Mouse (Mus musculus): ENCODE results near the gene Hes2.

DNA sequence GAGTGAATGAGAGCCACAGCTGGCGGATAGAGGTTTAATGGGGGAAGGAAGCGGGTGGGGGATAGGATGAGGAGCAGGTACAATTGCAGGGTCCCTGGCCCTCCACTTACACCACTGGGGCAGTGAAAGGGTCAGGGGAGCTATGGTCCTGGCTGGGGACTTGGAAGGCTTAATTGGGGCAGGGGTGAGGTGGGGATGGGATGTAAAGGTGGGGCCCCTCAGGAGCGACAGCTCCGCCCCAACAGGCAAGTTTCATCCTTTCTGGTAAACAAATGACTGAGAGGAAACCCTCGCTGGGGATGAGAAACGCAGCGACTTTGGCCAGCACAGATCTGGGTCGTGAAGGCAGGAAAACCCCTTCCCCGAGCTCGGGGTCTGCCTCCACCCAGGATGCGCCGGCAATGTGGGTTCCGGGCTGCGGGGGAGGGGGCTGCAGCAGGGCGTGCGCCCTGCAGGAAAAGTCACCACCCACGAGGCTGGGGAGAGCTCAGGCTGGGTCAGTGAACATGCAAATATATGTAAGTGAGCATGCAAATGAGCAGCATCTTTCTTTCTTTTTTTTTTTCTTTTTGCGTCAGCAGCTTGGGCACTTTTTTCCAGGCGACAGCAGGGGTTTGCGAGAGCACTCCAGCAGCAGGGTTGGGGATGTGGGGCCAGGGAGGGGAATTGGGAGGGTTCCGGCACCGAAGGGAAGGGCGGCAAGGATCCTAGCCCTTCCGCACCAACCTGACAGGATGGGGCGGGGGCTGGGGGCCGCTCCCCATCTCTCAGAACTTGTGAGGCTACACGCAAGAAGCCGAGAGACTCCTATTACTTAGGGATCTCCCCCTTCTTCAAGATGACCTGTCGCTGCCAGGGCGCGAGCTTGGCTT lies 38.1 kb upstream of the Hes2 start:
- TF ChIP-seq CTCF (IDR thresholded peaks at IDR 0.05; ENCODE audit: low read depth, low read length) (no peak), GATA2 (IDR thresholded peaks at IDR 0.05; ENCODE audit: borderline replicate concordance, low read depth, low read length) (no peak), POLR2AphosphoS5 (IDR thresholded peaks at IDR 0.05; ENCODE audit: insufficient replicate concordance, low read depth, low read length) (no peak)

Data from G1E (cell line).